Mouse (Mus musculus) right cerebral cortex, postnatal 4 days (tissue): ENCODE results near the gene Cpa4.

Experiments used
- DNase-seq: peaks from one replicate; pipeline ENCODE4 v3.0.0-alpha.2; 2022

Gene Cpa4

DNA sequence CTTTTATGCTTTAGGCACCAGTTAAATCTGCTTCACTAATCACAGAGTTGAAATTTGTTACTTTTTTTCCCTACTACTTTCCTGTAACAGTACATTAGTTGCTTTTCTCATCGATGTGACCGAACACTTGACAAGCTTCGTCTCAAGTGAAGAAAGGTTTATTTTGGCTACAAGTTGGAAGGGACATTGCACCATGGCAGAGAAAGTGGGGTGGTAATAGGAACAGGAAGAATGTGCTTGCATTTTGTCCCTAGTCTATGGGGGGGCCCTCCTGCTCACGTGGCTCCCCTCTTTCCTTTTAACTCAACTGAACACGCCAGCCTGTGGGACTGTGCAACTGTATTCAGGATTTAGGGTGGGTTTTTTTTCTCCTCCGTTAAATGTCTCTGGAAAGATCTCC, 15.5 kb upstream of the Cpa4 start:
- DNase-seq, result no peak

- DNase-seq, result no peak
Measured at GRCm38 (mm10) chr6:30553381-30554010, 14.7 kb upstream of the Cpa4 start.

DNA sequence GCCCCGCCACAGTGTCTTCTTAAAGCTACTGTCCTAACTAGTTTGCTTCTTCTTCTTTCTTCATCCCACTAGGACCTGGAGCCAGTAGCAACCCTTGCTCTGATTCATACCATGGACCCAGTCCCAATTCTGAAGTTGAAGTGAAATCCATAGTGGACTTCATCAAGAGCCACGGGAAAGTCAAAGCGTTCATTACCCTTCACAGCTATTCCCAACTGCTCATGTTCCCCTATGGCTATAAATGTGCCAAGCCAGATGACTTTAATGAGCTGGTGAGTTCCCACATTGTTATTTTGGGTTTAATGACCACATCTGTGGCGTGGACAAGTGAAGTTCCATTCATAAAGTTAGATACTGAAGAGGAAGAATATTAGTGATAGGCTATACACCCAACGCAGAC, 14.1 kb upstream of the Cpa4 start:
- no peak for DNase-seq

DNA sequence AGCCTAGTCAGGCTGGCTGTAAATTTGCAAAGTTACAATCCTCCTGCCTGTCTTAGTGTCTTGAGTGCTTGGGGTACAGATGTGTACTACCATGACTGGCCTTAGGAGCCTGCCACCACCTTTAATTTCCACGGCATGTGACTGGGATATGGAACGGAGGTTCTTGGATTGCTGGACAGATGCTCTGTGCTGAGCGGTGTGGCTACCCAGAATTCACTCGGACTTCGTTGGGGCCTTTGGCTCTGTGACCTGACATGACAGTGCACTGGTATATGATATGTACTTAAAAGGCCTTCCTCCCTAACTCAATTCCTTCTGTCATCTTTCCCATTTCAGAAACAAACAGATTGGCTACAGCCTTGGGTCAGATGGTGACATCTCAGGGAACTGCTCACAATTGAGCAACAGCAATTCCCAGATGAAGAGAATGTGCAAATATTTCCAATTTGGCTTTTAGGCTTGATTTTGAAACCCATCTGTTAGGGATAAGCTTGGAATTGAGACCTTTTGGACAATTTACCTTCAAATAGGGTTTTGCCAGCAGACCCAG, 13.5 kb upstream of the Cpa4 start:
- DNase-seq, result no peak

DNA sequence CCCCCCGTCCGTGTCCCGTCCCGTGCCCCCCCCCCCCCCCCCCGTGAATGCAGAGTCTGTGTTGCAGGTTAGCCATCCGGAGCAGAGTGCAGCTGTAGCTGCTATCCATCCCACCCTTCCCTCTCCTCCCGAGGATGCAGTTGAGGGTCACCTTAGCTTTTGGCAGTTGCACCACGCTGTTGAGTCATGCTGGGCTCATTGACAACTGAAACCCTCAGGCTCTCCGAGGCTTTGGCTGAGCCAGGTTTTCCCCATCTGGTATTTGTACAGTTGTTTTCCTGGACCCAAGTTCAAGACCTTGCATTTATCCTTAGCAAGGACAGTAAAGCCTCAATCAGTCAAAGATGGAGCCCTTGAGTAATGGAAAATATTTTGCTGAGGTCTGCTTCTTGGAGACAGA, 12.1 kb upstream of the Cpa4 start:
- no peak for DNase-seq

GRCm38 (mm10) chr6:30559726-30560125, 8.4 kb upstream of the Cpa4 start:
- DNase-seq, result no peak

DNA sequence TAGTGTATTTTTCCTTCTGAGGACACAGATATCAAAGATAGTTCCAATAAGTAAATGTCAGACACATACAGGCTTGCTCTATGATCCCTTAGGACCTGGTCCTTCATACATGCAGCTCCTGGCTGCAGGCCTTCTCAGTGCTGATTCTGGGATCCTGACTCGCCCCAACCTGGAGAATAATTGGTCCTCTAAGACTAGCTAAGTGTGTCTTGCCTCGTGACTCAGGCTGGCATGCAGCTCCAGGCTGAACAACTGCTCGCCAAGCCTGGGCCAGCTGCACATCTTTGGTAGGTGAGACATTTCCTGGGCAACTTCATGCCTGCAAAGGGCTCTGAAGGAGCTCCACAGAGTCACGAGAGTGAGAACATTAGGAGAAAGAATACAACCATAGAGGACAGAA, 6.0 kb upstream of the Cpa4 start:
- no peak for DNase-seq

- no peak for DNase-seq
Measured at GRCm38 (mm10) chr6:30563575-30563974, 4.6 kb upstream of the Cpa4 start.

GRCm38 (mm10) chr6:30564051-30564450, 4.1 kb upstream of the Cpa4 start:
- no peak for DNase-seq

- DNase-seq, result no peak
Measured at GRCm38 (mm10) chr6:30569331-30569730, 1.2 kb downstream of the Cpa4 start.

DNA sequence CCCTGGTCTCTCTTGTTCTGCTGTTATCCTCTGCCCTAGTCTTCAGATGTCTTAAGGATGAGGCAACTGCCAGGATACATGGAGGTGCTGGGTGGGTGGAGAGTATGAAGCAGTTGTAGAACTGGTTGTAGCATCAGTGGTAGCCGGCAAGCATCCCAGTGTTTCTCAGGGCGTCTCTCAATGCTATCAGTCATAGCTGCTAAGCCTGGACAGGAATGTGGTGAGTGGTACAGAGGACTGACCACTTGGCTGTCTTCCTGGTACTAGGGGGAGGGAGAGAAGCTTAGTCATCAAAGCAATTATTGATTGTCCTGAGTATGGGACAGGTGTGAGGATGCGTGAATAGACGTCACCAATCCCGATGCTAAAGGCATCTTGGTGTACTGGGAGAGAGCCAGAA, 1.8 kb downstream of the Cpa4 start:
- no peak for DNase-seq

DNA sequence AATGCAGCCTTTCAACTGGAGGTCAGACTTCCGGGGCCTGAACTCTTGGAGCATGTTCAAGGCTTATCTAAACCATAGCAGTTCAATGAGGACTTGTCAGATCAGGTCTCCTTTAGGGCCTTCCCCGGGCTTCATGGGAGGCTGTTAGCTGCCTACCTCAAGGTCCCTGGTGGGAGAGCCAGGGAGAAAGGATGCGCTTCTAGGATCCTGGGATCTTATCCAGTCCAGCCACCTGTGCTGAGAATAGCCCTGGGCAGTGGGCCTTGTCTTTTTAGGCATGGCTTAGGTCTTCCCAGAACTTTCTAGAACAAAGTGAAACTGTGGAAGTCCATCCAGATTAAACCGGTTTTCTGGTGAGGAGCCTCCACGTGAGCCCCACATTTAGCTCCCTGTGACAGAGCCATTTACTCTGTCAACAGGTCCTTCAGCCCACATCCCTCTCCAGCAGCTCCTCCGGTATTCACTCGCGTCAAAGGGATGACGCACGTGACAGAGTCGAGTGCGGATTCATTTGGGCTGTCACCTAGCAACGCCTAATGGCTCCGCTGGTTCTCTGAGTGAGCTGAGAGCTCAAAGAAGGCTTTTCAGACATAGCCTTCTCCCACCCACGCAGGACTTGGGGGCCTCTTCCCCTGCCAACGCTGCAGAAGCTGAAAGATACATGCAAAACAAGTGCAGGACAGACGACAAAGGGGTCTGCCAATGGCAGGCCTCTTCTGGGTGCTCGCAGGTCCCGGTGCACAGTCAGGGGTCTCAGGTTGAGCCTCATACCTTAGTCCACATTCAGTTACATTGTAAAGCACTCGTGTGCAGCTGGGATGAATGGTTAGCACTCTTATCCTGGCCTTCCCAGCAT, 4.5 kb downstream of the Cpa4 start:
- peak; percentile 51 for DNase-seq

DNA sequence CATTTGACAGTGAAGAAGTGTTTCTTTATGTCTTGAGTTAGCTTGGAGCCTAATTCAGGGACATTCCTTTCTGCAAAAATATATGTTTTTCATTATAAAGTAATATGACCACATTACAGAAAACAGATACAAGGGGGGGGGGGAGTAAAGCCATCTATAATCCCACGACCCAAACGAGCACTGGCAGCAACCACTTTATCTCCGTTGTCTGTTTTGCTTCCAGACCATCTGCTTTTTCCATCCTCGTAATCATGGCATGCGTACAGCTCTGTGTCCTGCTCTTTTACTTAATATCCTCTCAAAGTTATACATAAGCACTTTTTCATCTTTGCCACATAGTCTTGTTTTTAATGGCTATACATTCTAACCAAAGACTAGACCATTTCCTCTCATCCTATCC, 5.2 kb downstream of the Cpa4 start:
- no peak for DNase-seq

- DNase-seq, result no peak
Measured at GRCm38 (mm10) chr6:30574945-30575344, 6.8 kb downstream of the Cpa4 start.

GRCm38 (mm10) chr6:30576477-30577203, 8.5 kb downstream of the Cpa4 start:
- no peak for DNase-seq

DNA sequence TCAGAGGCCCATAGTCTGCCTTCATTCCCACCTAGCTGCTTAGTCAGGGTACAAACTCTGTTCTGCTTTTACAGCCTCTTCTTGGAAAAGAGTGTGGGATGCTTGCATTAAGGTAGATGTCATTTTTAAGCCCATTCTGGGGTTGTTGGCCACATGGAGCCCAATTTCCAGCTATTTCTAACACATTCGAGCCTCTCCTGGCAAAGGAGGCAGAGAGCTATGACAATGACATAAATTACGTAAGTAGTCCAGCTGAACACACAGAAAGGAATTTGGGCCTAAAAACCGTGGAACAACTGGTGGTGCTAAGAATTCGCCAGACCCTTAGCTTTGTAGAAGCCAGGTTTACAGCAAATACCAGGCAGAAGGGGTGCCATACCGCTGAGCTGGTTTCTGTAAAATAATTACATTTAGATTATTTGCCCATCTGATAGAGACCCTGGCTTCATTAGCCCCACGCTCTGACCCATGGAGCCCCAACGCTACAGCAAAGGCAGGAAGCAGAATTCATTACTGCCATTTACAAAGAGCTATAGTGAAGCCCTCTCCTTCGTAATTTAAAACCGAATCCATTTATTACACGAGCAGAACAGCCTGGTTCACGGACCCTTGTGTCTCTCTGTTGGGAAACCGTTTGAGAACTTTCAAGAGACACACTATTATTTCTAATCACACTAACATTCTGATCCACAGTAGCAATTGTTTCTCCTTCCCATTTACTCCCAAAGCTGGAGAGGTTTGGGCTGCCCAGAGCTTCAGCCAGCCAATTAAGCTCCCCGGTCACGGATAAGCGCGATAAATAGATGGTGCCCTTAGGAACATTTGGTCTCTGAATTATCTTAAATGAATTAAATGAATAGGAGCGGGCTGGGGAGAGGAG, 12.0 kb downstream of the Cpa4 start:
- no peak for DNase-seq

DNA sequence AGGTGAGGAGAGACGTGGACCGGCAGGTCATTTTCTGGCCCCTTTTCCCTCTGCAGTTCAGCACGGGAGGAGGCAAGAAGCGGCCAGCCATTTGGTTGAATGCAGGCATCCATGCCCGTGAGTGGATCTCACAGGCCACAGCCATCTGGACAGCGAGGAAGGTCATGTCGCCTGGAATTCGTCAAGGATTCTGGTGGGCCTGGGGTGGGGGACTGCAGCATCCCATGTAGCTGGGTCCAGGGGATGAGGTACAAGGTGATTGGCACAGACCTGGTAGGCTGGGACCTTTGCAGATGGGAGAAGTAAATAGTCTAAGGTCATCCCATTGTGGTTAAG, 12.6 kb downstream of the Cpa4 start:
- DNase-seq, result no peak

DNA sequence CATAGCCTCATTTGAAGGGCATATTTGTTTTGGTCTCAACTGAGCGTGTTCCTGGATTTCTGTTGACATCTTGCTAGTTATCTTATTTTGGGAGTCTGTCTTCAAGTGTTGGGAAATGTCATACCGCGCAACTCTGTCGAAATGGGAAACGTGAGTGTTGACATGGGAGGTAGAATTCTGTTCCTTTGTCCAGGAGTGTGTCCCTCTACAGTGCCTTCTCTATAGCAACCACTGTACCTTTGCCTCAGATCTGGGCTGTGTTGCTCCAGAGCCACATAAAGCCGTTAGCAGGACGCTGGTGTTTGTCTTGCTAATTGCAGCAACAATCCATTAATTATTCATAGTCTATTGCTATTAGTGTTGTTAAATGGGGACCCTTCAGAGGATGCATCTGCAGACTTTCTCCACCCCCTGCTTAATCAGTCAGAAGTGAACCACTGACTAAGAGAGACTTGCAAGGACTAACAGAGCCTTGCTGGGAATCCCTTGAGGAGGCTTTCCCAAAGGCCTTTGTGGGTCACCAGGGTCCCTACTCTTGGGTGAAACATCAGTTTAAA, 18.8 kb downstream of the Cpa4 start:
- DNase-seq, result no peak

DNA sequence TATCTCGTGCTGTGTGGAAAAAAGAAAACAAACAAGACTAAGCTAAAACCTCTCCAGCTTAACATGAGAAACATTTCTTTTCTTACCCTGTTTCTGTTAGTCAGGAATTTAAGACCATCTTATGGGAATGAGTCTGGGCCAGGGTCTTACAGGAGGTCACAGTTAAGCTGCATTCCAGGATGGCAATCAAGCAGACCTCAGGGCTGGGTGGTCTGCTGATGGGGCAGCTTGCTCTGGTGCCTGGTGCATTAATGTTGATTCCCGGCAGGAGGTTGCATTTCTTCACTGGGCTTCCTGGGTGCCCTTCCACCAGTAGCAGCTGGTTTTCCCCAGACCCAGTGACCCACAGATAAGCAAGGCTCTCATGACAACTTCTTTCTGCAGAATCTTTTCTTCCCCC, 21.6 kb downstream of the Cpa4 start:
- DNase-seq, result no peak

DNA sequence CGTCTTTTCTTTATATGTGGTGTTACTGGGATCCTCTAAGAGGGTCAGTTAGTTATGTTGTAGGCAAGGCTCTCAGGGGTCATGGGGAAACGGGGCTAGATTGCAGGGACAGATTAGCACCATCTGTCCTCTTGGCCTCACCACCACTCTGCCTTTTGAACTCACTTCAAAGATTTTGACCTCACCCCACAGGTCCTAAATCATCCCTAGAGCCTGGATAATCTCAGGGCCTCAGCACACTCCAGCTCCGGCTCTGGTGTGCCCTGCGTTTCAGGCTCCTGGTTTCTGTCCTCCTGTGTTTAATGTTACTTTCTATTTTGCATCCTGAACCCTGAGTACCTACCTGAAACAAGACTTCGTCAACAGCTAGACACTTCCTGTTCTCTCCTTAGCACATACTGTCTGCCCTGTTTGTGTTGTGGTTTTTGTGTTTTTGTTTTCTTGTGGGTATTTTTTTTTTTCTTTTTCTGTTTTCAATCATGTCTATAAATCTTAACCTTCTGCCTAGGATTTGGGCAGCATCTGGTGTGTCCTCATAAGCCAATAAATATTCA, 23.8 kb downstream of the Cpa4 start:
- no peak for DNase-seq

DNA sequence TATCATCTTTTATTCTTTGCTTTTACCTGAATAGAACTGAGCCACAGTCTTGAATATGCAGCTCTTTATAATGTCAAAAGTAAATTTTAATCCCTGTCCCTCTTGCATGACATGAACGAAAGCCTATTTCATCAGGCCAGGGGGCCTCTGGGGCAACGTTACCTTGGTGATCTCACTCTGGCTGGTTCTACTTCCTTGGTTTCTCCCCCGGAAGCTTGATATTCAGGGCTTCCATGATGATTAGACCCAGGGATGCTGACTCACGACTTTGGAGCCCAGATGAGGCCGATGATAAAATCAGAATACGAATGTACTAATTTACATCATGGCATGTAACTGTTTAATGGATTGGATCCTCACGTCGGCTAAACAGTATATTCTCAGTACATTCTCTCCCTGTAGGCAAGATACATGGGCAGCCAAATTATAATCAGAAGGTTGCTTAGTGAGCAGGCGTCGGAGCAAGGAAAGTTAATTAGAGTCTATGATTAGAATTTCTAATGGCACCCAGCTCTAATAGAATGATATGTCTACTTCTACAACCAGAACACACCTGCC, 24.3 kb downstream of the Cpa4 start:
- DNase-seq, result no peak

GRCm38 (mm10) chr6:30594364-30594763, 26.2 kb downstream of the Cpa4 start:
- DNase-seq, result no peak
